Mouse (Mus musculus) embryo, embryonic 9.5 days (tissue): Measurements from ENCODE around the gene Tnfrsf9.
A peak's percentile ranks its signal among the peaks of the same experiment; 100 is the strongest.

Source experiments
- DNase-seq: peaks from one replicate; pipeline ENCODE4 v3.0.0-alpha.2; 2017; ENCODE audit errors: extremely low spot score

The Tnfrsf9 gene

DNA sequence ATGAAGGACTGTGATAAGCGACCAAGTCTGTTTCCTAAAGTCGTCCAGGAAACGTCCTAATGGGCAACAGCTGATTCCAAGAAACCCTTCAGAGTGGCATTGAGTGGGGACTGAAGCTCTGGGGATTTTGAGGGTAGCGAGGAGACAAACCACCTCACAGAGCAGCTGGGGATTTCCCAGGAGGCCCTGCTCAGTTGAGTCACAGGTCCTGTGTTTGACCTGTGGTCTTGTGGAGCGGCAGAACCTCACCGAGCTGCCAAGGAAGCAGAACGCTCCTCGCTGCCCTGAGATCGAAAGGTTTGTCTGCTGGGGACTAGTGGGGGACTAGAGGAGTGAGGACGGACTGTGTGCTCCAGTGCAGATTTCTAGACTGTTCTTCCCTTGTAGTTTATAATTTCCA, 13.4 kb downstream of the Tnfrsf9 start:
- no peak for DNase-seq

DNA sequence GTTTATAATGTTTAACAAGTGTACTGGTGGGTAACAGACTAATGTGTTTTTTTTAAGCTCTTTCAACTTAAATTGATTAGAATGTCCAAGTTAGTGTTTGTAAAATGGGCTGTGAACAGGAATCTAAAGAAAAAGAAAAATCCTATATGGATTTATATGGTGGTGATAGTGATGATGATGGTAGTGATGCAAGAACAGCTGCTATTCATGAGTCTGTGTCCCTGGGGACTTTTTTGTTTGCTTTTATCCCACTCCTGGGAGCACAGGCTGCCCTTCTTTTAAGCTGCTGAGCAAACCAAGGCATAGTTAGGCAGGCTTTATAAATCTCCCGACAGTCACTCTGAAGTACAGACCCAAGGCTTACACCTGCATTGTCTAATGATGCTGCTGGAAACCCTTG, 19.1 kb downstream of the Tnfrsf9 start:
- no peak for DNase-seq

DNA sequence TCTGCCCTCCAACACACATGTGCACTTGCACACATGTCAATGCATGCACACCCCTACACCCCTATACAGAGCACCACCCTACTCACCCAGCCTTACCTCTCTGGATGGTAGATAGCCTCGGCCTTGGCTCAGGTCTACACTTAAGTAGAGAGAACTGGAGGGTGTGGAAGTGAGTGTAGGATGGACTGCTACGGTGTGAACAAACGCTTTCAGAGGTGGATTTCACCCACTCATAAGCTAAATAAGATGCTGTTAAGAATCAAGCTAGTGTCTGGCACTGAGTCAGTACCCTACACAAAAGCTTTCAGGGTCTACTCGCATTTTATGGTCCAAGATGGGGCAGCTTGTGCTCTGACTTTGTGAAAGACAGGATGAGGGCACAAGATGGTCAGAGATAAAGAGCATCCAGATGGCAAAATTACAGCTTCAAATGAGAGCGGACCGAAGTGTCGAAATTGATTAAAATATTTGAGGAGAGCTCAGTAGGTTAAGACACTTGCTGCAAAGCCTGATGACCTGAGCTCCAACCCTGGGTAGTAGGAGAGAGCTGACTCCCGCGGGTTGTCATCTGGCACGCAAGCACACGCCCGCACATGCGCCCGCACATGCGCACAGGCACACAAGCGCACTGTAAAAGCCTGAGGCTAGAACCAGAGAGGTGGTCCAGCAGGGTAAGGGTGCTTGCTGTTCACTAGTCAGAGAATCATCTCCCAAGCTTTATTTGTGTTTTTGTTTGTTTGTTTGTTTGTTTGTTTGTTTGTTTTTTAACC, 23.1 kb downstream of the Tnfrsf9 start:
- no peak for DNase-seq

DNA sequence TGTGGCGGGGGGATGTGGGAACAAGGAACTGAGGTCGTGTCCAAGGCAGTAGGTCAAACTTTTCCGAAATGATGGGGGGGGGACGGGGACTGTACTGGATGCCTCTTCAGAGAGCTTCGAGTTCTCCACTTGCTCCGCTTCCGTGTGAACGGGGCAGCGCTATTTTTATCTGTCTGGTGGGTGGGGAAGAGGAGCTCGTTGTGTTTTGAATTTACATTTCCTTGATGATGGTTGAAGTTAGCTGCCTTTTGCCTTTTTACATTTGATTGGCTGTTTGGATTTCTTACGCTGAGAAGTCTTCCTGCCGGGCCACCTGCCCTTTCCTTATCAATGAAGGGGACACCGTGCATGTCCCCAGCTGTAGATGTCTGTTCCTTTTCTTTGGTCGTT, 23.7 kb downstream of the Tnfrsf9 start:
- DNase-seq: no peak

DNA sequence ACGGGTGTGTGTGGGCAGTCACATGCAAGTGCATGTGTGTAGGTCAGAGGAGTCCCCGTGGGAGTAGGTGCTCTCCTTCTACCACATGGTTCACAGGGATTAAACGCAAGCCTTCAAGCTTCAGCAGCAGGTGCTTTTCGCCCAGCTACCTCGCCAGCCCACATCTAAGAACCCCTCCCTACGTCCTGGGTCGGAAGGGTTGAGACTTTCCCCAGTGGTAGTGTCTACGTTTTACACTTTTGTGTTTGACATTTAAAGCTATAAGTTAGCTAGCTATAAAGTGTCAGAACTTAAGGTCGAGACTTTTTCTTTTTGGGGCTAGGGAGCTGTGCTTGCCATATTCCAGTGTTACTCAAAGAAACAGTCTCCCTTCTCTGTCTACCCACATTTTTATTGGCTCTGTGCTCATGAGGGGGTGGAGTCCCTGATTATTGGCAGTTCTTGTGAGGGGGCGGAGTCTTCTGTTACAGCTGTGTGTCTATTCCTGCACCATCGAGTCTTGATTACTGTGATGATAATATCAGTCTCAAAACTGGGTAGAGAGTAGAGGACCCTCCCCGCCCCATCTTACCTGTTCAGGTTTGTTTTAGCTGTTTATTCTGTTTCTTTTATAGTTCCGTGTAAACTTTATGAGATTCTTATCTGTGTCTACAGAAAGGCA, 25.8 kb downstream of the Tnfrsf9 start:
- DNase-seq: no peak

DNA sequence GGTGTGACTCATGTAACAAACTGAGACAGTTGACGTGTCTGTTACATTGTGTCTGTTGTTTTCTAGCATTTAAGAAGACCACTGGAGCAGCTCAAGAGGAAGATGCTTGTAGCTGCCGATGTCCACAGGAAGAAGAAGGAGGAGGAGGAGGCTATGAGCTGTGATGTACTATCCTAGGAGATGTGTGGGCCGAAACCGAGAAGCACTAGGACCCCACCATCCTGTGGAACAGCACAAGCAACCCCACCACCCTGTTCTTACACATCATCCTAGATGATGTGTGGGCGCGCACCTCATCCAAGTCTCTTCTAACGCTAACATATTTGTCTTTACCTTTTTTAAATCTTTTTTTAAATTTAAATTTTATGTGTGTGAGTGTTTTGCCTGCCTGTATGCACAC, 30.3 kb downstream of the Tnfrsf9 start:
- no peak for DNase-seq

DNA sequence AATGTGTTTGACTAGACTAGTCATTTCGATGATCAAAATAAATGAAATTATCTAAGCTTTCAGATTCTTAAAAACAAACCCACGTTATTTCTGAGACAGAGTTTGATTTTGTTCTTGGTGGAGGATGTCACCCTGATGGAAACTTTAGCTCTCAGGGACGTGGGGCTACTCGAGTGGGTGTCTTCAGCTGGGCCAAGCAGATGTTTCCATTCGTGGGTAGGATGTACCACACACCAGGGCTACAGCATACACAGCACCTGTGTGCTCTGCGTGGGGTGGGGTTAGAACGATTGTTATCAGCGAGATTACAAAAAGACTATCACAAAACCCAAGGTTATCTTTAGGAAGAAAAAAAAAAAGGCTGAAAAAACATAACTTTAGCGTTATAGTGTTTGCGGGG, 36.6 kb downstream of the Tnfrsf9 start:
- DNase-seq: no peak

DNA sequence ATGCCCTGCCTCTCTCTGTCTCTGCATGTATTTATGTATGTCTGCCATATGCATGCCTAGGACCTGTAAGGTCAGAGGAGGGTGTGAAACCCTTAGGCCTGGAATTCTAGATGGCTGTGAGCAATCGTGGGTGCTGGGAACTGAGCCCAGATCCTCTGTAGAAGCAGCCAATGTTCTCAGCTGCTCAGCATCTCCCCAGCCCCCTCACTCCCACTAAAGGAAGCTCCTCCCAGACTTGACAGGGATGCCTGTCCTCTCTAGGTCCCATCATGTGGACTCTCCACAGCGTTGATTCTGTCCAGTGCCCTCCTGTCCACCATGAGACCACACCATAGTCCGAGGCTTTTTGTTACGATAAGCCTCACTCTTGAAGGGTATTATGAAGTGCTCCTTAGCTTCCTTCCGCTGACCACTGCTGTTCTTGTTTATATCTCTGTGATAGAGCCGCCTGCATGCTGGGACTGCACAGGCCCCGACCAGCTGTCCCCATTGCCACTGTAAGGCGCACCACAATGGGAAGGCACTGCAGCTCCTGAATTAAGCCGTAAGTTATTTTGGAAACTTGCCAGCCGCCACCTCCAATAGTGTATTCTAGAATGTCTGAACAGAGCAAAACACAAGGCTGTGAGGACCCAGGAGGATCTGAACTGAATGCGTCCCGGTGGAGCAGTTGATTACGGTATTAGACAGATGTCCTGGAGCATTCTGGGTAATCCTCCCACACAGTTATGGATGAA, 42.2 kb downstream of the Tnfrsf9 start:
- no peak for DNase-seq

DNA sequence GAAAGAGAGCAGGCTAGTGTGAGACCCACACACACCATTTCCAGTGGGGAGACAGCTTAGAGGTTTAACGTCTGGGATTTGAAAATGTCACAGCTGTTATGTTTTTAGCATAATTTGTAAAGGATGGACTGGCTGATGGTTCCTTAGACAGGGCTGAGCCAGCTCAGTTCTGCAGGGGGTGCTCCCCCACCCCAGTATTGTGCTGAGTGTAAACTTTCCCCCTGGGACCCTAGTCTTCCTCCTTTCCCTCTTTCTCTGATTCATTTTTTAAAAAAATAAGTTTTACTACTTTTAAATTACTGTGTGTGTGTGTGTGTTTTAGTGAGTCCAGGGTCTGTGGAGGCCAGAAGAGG, 42.7 kb downstream of the Tnfrsf9 start:
- no peak for DNase-seq

DNA sequence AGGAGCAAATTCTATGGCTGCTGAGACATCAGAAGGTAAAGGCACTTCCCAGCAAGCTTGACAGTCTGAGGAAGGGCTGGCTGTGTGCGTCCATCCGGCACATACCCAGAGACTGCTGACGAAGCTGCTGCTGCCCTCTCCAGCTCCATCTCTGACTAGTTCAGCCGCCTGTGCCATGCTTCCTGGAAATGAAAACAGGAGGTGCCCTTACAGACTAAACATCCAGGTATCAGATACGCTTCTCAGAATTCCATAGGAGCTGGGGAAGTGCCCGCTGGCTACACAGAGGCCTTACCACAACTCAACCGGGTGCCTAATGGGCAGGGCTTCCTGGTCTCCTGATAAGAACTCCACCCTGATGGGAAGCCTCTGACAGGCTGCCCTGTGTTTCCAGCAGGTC, 44.2 kb downstream of the Tnfrsf9 start:
- no peak for DNase-seq

DNA sequence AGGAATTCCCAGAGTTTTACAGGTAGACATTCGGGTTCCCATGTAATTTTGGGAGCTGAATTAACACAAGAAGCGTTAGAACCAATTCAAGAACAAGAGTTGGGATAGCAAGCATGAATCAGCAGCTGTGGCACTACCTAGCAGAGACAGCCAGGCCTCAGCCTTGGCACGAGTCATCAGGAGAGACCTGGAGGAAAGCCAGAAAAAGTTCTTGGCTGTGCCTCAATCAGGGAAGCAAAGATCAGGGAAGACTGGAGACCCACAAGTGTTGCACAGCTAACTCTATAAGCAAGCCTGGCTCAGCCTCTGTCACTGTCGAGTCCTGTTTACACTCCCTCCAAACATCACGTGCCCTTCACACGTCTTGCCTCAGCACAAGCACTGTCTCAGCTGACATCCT, 47.9 kb downstream of the Tnfrsf9 start:
- no peak for DNase-seq

DNA sequence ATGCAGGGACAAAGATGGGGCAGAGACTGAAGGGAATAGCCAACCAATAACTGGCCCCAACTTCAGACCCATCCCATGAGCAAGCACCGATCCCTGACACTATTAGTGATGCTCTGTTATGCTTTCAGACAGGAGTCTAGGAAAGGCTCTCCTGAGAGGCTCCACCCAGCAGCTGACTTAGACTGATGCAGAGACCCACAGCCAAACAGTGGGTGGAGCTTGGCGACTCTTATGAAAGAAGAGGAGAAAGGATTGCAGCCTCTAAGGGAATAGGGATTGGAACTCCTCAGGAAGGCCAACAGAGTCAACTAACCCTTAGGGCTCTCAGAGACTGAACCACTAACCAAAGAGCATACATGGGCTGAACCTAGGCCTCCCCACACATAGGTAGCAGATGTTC, 49.3 kb downstream of the Tnfrsf9 start:
- DNase-seq: no peak

DNA sequence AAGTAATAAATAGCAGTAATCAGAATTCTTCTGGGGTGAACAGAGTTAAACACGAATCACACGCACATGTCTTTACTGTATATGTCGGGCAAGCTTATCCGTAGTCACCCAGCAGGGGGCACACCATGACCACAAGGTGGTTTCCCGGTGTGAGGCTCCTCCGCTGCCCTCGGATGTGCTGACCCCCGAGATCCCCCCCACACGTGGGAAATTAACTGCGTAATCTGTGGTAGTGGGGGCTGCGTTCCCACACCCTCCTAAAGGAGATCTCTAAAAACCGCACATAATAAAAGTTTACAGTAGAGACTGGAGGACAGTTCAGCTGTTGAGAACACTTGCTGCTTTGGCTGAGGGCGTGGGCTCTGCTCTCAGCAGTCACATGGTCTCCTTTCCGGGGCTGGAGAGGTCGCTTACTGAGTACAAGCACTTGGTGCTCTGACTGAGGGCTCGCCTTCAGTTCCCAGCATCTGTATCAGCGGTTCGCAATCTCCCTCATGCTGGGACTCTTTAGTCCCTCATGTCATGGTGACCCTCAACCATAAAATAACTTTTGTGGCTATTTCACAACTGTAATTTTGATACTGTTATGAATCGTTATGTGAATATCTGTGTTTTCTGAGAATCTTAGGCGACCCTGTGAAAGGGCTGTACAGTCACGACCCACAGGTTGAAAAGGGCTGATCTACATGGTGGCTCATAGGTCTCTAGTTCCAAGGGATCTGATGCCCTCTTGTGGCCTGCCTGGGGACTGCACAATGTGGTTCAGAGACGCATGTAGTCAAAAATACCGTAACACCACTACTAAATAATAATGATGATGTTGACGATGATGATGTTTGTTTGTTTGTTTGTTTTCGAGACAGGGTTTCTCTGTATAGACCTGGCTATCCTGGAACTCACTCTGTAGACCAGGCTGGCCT, 50.5 kb downstream of the Tnfrsf9 start:
- DNase-seq: peak; percentile 79

DNA sequence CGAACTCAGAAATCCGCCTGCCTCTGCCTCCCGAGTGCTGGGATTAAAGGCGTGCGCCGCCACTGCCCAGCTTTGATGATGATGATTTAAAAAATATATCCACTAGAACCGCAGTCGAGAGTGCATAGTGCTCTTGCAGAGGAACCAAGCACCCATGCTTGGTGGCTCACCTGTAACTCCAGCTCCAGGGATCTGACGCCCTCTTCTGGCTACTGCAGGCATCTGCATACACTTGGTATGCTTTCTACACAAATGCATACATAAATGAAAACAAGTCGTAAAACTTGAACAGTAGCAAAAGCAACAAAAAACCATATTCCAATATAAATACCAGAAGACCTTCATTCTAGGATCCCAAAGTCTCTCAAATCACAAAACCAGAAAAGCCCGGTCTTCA, 51.2 kb downstream of the Tnfrsf9 start:
- DNase-seq: no peak

DNA sequence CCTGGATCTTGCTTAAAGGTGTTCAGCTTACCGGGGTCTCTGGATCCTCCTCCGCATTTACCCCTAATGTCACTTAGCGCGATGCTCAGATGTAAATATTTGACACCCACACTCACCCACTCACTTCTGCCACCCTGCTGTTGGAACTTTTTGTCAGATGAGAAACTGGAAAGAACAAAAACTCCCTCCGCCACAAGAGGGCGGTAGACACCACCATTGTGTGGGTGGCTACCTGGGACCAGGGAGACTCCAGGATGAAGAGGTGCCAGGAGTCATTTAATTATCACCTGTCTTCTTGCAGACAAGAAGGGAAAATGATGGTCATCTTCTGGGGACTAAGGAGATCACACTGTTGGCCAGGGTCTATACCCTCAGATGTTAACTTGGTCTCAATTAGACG, 52.2 kb downstream of the Tnfrsf9 start:
- peak; percentile 48 for DNase-seq

DNA sequence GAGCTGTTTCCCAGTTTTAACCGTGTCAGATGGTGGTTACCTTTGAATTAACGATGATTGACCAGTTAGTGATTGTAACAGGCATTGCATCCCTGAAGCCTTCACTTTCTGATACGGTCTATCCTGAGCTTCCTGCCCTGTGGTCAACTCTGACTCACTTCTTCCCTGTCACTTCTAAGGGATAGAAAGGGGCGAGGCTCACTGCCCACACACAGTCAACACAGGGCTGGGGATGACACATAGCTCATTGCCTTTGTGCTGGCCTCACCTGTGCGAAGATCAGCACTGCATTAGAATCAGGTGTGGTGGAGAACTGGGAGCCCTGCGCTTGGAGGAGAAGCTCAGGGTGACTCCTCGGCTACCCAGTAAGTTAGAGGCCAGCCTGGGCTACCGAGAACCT, 54.6 kb downstream of the Tnfrsf9 start:
- DNase-seq: no peak

DNA sequence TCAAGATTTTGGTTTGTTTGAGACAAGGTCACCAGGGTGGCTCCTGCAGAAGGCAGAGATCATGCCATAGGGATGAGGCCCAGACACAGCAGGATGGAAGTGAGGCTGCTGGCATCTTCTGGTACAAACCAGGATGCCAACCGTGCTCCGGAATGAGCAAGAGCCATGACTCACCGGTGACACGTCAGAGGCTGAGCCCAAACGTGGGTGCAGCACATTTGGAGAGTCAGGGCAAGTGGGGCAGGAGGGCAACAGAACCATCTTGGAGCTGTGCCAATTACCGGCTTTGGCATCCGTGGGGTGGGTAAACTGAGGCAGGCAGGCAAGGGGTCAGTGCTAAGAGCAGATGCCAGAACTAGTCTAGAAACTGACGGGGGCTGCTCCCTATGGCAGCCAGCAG, 58.9 kb downstream of the Tnfrsf9 start:
- DNase-seq: no peak

DNA sequence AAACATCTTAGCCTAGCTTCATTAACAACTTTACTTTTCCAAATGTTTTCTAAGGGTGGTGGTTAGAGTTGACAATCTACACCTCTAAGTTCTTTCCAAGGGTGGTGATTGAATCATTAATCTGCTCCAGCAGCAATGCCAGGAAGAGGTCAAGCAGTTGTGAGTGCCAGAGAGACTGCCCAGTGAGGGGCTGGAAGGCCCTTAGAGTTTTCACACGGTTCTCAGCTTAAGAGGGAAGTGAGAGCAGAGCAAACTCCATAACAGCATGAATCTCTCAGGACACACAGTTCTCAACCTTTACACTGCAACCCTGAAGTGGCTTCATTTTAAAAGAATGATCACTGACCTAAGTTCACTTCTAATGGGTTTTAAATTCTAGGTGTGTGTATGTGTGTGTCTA, 60.8 kb downstream of the Tnfrsf9 start:
- no peak for DNase-seq

DNA sequence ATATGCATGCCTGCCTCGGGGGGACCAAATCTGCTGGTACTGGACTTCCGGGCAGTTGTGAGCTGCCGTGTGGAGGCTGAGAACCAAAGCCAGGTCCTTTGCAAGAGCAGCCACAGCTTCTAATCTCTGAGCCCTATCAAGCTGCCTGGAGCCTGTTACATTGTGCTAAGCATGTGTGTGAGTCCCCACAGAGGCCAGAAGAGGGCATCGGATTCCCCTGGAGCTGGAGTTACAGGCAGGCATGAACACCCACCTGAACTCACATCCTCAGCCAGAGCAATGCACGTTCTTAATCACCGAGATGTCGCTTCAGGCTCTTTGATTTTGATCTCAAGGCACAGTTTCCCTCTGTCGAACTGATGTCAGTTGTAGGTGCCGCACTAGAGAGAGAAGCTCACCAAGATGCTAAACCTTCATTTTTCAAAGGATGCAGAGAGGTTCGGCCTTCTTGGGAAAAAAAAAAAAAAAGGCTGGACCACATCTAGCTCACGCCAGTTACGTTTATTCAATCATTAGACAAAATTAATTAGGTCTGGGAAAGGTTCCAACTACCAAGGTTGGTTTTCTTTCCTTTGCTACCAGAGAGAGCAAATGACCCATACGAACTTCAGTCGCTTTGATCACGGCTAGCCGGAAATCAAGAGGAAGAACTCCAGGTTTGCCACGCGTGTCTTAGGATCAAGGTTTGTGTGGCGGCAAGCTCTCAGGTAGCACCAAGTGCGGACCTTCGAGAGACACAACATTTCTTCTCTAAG, 64.0 kb downstream of the Tnfrsf9 start:
- DNase-seq: no peak

DNA sequence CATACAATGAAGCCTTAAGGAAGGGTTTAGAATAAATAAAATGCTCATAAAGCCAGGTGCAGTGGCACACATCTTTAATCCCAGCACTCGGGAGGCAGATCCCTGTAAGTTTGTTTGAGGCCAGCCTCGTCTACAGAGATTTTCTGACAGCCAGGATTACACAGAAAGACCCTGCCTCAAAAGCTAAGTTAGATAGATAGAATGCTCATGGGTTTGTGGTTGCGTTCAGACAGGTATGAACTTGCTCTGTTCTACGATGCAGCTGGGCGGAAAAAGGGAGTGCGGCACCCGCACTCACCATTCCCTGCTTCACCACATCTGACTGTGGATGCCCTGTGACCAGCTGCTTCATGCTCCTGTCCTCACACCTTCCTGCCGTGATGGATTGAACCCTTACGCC, 65.1 kb downstream of the Tnfrsf9 start:
- no peak for DNase-seq

DNA sequence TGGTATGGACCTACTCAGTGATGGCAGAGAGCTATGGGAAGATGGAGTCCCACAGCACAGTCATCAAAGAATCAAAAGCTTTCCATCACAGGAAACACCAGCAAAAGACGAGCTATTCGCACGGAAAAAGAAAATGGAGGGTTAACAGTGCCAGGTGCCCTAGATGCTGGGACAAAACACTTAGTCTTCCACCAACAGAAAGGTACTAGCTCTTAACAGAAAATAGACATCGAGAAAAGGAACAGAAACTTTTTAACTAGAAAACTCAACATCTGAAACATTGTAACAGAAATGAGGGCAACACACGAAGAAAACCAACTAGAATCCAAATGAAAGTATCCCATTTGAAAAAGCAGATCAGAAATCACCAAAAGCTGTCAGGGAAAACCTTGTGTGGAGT, 65.8 kb downstream of the Tnfrsf9 start:
- DNase-seq: no peak
